Mouse (Mus musculus) gastrocnemius, postnatal 4 days (tissue): Measurements from ENCODE around the gene Vmn1r60. TPM values are rescaled to one million over a fixed set of nuclear protein-coding genes. Genes with fewer than 3 reads are reported as not detected.
"Not testable (repeated sequence)": the region's sequence is repeated elsewhere in the genome, so short reads cannot be mapped to it uniquely, and the experiment has no call there.

ENCODE experiments used
- DNase-seq, 2 experiments: peaks; one replicate each; pipeline ENCODE4 v3.0.0; 2021 to 2022; ENCODE audit warnings: low spot score in 2 of 2, mixed read lengths in 2 of 2
- long read RNA-seq, 2 experiments: library from polyadenylated mRNA; stranded (forward); transcript quantifications; one replicate each; pipeline ENCODE4 v2.0.0; 2021
- total RNA-seq, 2 experiments: library from RNA; stranded (reverse); gene quantifications; 2 replicates each; pipeline ENCODE4 v1.2.3; 2021

The Vmn1r60 gene
- not detected for total RNA-seq
- long read RNA-seq, experiment 1, result 0 reads
- long read RNA-seq, experiment 2, result 0 reads

GRCm38 (mm10) chr7:5547217-5547616 lies at the start of gene Vmn1r60:
Vmn1r60 (minus strand) TSS chr7:5547317.
- DNase-seq, result not testable (repeated sequence)

DNA sequence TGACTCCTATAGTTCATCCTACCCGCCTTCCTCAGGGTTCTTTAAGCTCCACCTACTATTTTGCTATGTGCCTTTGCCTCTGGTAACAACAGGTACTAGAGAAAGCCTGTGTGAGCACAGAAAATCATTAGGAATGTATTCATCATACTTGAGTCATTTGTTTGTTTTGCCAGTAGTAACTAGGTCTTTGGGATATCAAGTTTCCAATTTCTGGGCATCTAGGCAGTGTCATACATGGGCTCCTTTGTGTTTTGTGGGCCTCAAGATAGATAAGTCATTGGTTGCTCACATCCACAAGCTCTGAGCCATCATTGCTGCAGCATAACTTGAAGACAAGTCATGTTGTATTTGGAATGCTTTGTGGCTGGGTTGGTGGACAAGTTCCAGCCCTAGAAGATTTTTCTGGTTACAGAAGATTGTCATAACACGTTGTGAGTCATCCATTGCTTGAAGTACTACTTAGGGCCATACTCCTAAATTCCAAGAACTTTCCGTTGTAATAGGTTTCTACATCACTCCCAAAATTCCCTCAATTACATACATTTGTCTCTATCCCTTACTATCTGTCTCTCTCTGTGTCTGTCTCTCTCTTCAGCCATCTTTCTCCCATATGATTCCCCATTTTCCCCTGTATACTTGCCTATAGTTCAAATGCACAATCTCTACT lies 6.2 kb downstream of the Vmn1r60 start:
- not testable (repeated sequence) for DNase-seq

GRCm38 (mm10) chr7:5493856-5494255 lies 53.3 kb downstream of the Vmn1r60 start, which contains the start of gene Vmn2r28:
Vmn2r28 (minus strand) TSS chr7:5493956.
- DNase-seq, result not testable (repeated sequence)

Other genes starting within 250 kb of the Vmn1r60 start
- gene Gm5065, start 196.8 kb downstream of the Vmn1r60 start, total RNA-seq, result not detected
- gene Nlrp2, start 196.3 kb downstream of the Vmn1r60 start, total RNA-seq, result not detected
- gene Vmn1r58, start 133.9 kb downstream of the Vmn1r60 start, total RNA-seq, result not detected
- not detected for gene Vmn1r59, start 90.5 kb downstream of the Vmn1r60 start, total RNA-seq
- gene Vmn2r28, start 53.4 kb downstream of the Vmn1r60 start, total RNA-seq, result not detected
- not detected for gene Vmn1r61, start 66.0 kb upstream of the Vmn1r60 start, total RNA-seq
- not detected for gene Vmn1r62, start 126.3 kb upstream of the Vmn1r60 start, total RNA-seq